Mouse (Mus musculus) right cerebral cortex, postnatal 14 days (tissue): ENCODE results near the gene Fgfr1op.
"Not testable (repeated sequence)": the region's sequence is repeated elsewhere in the genome, so short reads cannot be mapped to it uniquely, and the experiment has no call there.

ENCODE experiments used
- DNase-seq: peaks from one replicate; pipeline ENCODE4 v3.0.0; 2022

Fgfr1op gene

GRCm38 (mm10) chr17:8164701-8165607, at the start of gene Fgfr1op:
Gene Fgfr1op (plus strand): TSS chr17:8165501.
- DNase-seq, result not testable (repeated sequence)

GRCm38 (mm10) chr17:8116378-8116777, 48.9 kb upstream of the Fgfr1op start:
- DNase-seq, result not testable (repeated sequence)

GRCm38 (mm10) chr17:8116928-8117327, 48.4 kb upstream of the Fgfr1op start:
- not testable (repeated sequence) for DNase-seq

GRCm38 (mm10) chr17:8122974-8123373, 42.3 kb upstream of the Fgfr1op start:
- not testable (repeated sequence) for DNase-seq

GRCm38 (mm10) chr17:8124586-8124985, 40.7 kb upstream of the Fgfr1op start:
- not testable (repeated sequence) for DNase-seq

GRCm38 (mm10) chr17:8128326-8128993, 36.8 kb upstream of the Fgfr1op start:
- DNase-seq, result not testable (repeated sequence)

GRCm38 (mm10) chr17:8129578-8129977, 35.7 kb upstream of the Fgfr1op start:
- DNase-seq, result not testable (repeated sequence)

- DNase-seq, result not testable (repeated sequence)
Observed at GRCm38 (mm10) chr17:8130849-8131248, 34.5 kb upstream of the Fgfr1op start.

GRCm38 (mm10) chr17:8138116-8138515, 27.2 kb upstream of the Fgfr1op start:
- DNase-seq, result not testable (repeated sequence)

- DNase-seq, result not testable (repeated sequence)
Observed at GRCm38 (mm10) chr17:8140210-8140609, 25.1 kb upstream of the Fgfr1op start.

GRCm38 (mm10) chr17:8143802-8144673, 21.3 kb upstream of the Fgfr1op start:
- DNase-seq, result not testable (repeated sequence)

GRCm38 (mm10) chr17:8146931-8147330, 18.4 kb upstream of the Fgfr1op start:
- not testable (repeated sequence) for DNase-seq

GRCm38 (mm10) chr17:8147439-8148316, 17.6 kb upstream of the Fgfr1op start, which contains the start of the genes Gm49673 and Rnaset2a:
Gene Gm49673 (minus strand): TSS chr17:8147788.
Gene Rnaset2a (minus strand): TSS chr17:8148097.
- not testable (repeated sequence) for DNase-seq

GRCm38 (mm10) chr17:8155010-8155409, 10.3 kb upstream of the Fgfr1op start:
- not testable (repeated sequence) for DNase-seq

GRCm38 (mm10) chr17:8155982-8156381, 9.3 kb upstream of the Fgfr1op start:
- DNase-seq, result not testable (repeated sequence)

- not testable (repeated sequence) for DNase-seq
Observed at GRCm38 (mm10) chr17:8158627-8159026, 6.7 kb upstream of the Fgfr1op start.

GRCm38 (mm10) chr17:8160969-8161368, 4.3 kb upstream of the Fgfr1op start:
- DNase-seq, result peak; percentile 49

- DNase-seq, result not testable (repeated sequence)
Observed at GRCm38 (mm10) chr17:8165608-8165945, 276 bp downstream of the Fgfr1op start.

GRCm38 (mm10) chr17:8165977-8166376, 676 bp downstream of the Fgfr1op start:
- DNase-seq, result not testable (repeated sequence)

- DNase-seq, result not testable (repeated sequence)
Observed at GRCm38 (mm10) chr17:8166454-8166853, 1.2 kb downstream of the Fgfr1op start.

- not testable (repeated sequence) for DNase-seq
Observed at GRCm38 (mm10) chr17:8167436-8167835, 2.1 kb downstream of the Fgfr1op start.
